Mouse (Mus musculus): Measurements from ENCODE around the gene Ccn6. TPM values are rescaled to one million over a fixed set of nuclear protein-coding genes. Genes with fewer than 3 reads are reported as not detected.
"Not testable (repeated sequence)": the region's sequence is repeated elsewhere in the genome, so short reads cannot be mapped to it uniquely, and the experiment has no call there.

The Ccn6 gene
- 0.28 and 0.33 TPM in 2 replicates for polyA plus RNA-seq (2014; fragmentation: Nextera tagmentation; extraction: Ambion mirVana)

DNA sequence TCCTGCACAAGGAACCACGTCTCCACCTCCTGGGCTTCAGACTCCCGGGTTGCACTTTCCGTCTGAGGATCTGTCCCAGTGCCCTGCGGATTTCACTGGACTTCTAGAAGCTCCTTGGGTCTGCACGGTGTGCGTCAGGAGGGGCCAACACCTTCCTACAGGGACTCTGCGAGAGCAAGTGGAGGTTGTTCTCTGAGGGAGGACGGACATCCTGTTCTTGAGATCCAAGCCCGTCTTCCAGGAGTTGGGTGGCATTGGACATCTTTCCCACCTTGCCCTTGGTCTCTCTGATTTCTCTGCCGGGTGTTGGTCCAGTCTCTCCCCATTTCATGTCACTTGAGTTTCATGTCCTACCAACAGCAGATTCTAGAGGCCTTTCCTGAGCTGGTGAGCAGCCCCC, at the start of gene Ccn6:
Ccn6 (minus strand) TSS at position 101 of the 400 bp plus-strand sequence.
- no peaks in the 10 kb centered on the region for H3K27me3 ChIP-seq (replicated peaks; ENCODE audit: control insufficient read depth, insufficient read depth, low read length)
- WGBS: 90% methylated on average over 10 of the region's 10 CpGs
- H3K4me2 ChIP-seq (ENCODE audit: low read length): no peak within 1 kb of the TSS
- DNase-seq (ENCODE audit: low spot score) (no peak), ATAC-seq (no peak)
- H3K4me1 ChIP-seq (ENCODE audit: control insufficient read depth, insufficient read depth, low read length): 0 out of 2 replicates have a peak, but pooled peaks cover 4% of the 10 kb centered on the region
- no peak within 1 kb of the TSS for H3K27ac ChIP-seq (ENCODE audit: low read depth, low read length)
- no peaks in the 10 kb centered on the region for H3K9me3 ChIP-seq (replicated peaks; ENCODE audit: control insufficient read depth, low read length)
- H3K9ac ChIP-seq (ENCODE audit: low read length): no peak within 1 kb of the TSS
- H3K36me3 ChIP-seq (ENCODE audit: control insufficient read depth, insufficient read depth, low read length): no peaks in the 10 kb centered on the region
- H3K4me3 ChIP-seq (ENCODE audit: low read depth, low read length): no peak within 1 kb of the TSS

- no peak for ATAC-seq
- H3K27me3 ChIP-seq (replicated peaks; ENCODE audit: control insufficient read depth, insufficient read depth, low read length): no peaks in the 10 kb centered on the region
- no peaks in the 10 kb centered on the region for H3K36me3 ChIP-seq (ENCODE audit: control insufficient read depth, insufficient read depth, low read length)
- peaks cover 11% of the 10 kb centered on the region for H3K4me1 ChIP-seq (ENCODE audit: control insufficient read depth, insufficient read depth, low read length)
- H3K9me3 ChIP-seq (replicated peaks; ENCODE audit: control insufficient read depth, low read length): 0 out of 2 replicates have a peak, but pooled peaks cover 3% of the 10 kb centered on the region
- DNase-seq (ENCODE audit: low spot score): no peak
- no peak overlapping the region for H3K4me3 ChIP-seq (ENCODE audit: low read depth, low read length)
- peak overlapping the region; percentile 21 for H3K27ac ChIP-seq (ENCODE audit: low read depth, low read length)
- no peak overlapping the region for H3K9ac ChIP-seq (ENCODE audit: low read length)
- no peak overlapping the region for H3K4me2 ChIP-seq (ENCODE audit: low read length)
Observed at GRCm38 (mm10) chr10:39210031-39210430, 46.4 kb upstream of the Ccn6 start.

- peaks cover 7% of the 10 kb centered on the region; the same call in 1 of the 2 replicates for H3K9me3 ChIP-seq (replicated peaks; ENCODE audit: control insufficient read depth, low read length)
- WGBS: 42% methylated on average over 10 of the region's 10 CpGs
- H3K27ac ChIP-seq (ENCODE audit: low read depth, low read length): peak overlapping the region; percentile 21
- no peak overlapping the region for H3K4me3 ChIP-seq (ENCODE audit: low read depth, low read length)
- DNase-seq (ENCODE audit: low spot score): peak; percentile 66
- peaks cover 11% of the 10 kb centered on the region for H3K4me1 ChIP-seq (ENCODE audit: control insufficient read depth, insufficient read depth, low read length)
- ATAC-seq: peak; percentile 84
- H3K36me3 ChIP-seq (ENCODE audit: control insufficient read depth, insufficient read depth, low read length): no peaks in the 10 kb centered on the region
- H3K9ac ChIP-seq (ENCODE audit: low read length): peak overlapping the region; percentile 21; the same call in 1 of the 2 replicates
- H3K4me2 ChIP-seq (ENCODE audit: low read length): no peak overlapping the region
- no peaks in the 10 kb centered on the region for H3K27me3 ChIP-seq (replicated peaks; ENCODE audit: control insufficient read depth, insufficient read depth, low read length)
Observed at GRCm38 (mm10) chr10:39209161-39210025, 45.8 kb upstream of the Ccn6 start.

DNA sequence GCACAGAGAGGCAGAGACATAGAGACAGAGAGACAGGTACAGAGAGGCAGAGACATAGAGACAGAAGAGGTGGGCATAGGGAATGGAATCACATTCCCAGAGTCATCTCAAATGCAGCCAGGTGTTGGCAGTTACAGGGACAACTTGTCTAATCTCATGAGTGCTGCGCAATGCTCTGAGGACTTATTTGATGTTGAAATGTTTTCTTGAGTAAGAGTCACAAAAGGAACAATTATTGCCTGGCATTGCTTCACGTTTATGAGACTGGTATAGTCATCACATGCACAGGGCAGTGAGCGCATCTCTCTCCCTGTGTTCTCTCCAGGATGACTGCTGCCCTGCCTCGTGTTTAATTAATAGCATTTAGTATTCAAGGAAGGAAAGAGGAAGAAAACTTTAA, 45.1 kb upstream of the Ccn6 start:
- no peak overlapping the region for H3K4me2 ChIP-seq (ENCODE audit: low read length)
- DNase-seq (ENCODE audit: low spot score): no peak
- H3K4me3 ChIP-seq (ENCODE audit: low read depth, low read length): no peak overlapping the region
- peaks cover 11% of the 10 kb centered on the region for H3K4me1 ChIP-seq (ENCODE audit: control insufficient read depth, insufficient read depth, low read length)
- peaks cover 7% of the 10 kb centered on the region; the same call in 1 of the 2 replicates for H3K9me3 ChIP-seq (replicated peaks; ENCODE audit: control insufficient read depth, low read length)
- no peaks in the 10 kb centered on the region for H3K27me3 ChIP-seq (replicated peaks; ENCODE audit: control insufficient read depth, insufficient read depth, low read length)
- WGBS: 72% methylated on average over 4 of the region's 4 CpGs
- H3K36me3 ChIP-seq (ENCODE audit: control insufficient read depth, insufficient read depth, low read length): no peaks in the 10 kb centered on the region
- H3K27ac ChIP-seq (ENCODE audit: low read depth, low read length): peak overlapping the region; percentile 52; the same call in 1 of the 2 replicates
- no peak for ATAC-seq
- H3K9ac ChIP-seq (ENCODE audit: low read length): no peak overlapping the region

GRCm38 (mm10) chr10:39207310-39207855, 43.8 kb upstream of the Ccn6 start:
- no peak for ATAC-seq
- H3K4me1 ChIP-seq (ENCODE audit: control insufficient read depth, insufficient read depth, low read length): peaks cover 11% of the 10 kb centered on the region
- no peak overlapping the region for H3K9ac ChIP-seq (ENCODE audit: low read length)
- no peak overlapping the region for H3K4me3 ChIP-seq (ENCODE audit: low read depth, low read length)
- no peak for DNase-seq (ENCODE audit: low spot score)
- no peak overlapping the region for H3K27ac ChIP-seq (ENCODE audit: low read depth, low read length)
- H3K4me2 ChIP-seq (ENCODE audit: low read length): no peak overlapping the region
- H3K36me3 ChIP-seq (ENCODE audit: control insufficient read depth, insufficient read depth, low read length): no peaks in the 10 kb centered on the region
- no peaks in the 10 kb centered on the region for H3K27me3 ChIP-seq (replicated peaks; ENCODE audit: control insufficient read depth, insufficient read depth, low read length)
- WGBS: 79% methylated on average over 3 of the region's 3 CpGs
- H3K9me3 ChIP-seq (replicated peaks; ENCODE audit: control insufficient read depth, low read length): peaks cover 7% of the 10 kb centered on the region; the same call in 1 of the 2 replicates

- Histone ChIP-seq H3K27ac (ENCODE audit: low read depth, low read length) (no peak overlapping the region), H3K9me3 (replicated peaks; ENCODE audit: control insufficient read depth, low read length) (peaks cover 4% of the 10 kb centered on the region; the same call in 1 of the 2 replicates), H3K27me3 (replicated peaks; ENCODE audit: control insufficient read depth, insufficient read depth, low read length) (no peaks in the 10 kb centered on the region), H3K9ac (ENCODE audit: low read length) (no peak overlapping the region), H3K4me2 (ENCODE audit: low read length) (no peak overlapping the region), H3K36me3 (ENCODE audit: control insufficient read depth, insufficient read depth, low read length) (no peaks in the 10 kb centered on the region), H3K4me3 (ENCODE audit: low read depth, low read length) (no peak overlapping the region), H3K4me1 (ENCODE audit: control insufficient read depth, insufficient read depth, low read length) (no peaks in the 10 kb centered on the region)
- WGBS: 66% methylated on average over 4 of the region's 4 CpGs
- DNase-seq (ENCODE audit: low spot score) (no peak), ATAC-seq (no peak)
Observed at GRCm38 (mm10) chr10:39202490-39202889, 38.9 kb upstream of the Ccn6 start.

- H3K27me3 ChIP-seq (replicated peaks; ENCODE audit: control insufficient read depth, insufficient read depth, low read length); H3K4me1 ChIP-seq (ENCODE audit: control insufficient read depth, insufficient read depth, low read length); ATAC-seq; H3K9me3 ChIP-seq (replicated peaks; ENCODE audit: control insufficient read depth, low read length); H3K9ac ChIP-seq (ENCODE audit: low read length); H3K4me3 ChIP-seq (ENCODE audit: low read depth, low read length); H3K4me2 ChIP-seq (ENCODE audit: low read length); DNase-seq (ENCODE audit: low spot score); H3K36me3 ChIP-seq (ENCODE audit: control insufficient read depth, insufficient read depth, low read length); H3K27ac ChIP-seq (ENCODE audit: low read depth, low read length): not testable (repeated sequence)
- 96% methylated on average over 10 of the region's 11 CpGs for WGBS
Observed at GRCm38 (mm10) chr10:39198216-39198615, 34.6 kb upstream of the Ccn6 start.

GRCm38 (mm10) chr10:39192673-39193072, 29.1 kb upstream of the Ccn6 start:
- ATAC-seq (no peak), DNase-seq (ENCODE audit: low spot score) (no peak)
- Histone ChIP-seq H3K9me3 (replicated peaks; ENCODE audit: control insufficient read depth, low read length) (no peaks in the 10 kb centered on the region), H3K27me3 (replicated peaks; ENCODE audit: control insufficient read depth, insufficient read depth, low read length) (no peaks in the 10 kb centered on the region), H3K27ac (ENCODE audit: low read depth, low read length) (no peak overlapping the region), H3K4me1 (ENCODE audit: control insufficient read depth, insufficient read depth, low read length) (no peaks in the 10 kb centered on the region), H3K36me3 (ENCODE audit: control insufficient read depth, insufficient read depth, low read length) (no peaks in the 10 kb centered on the region), H3K4me2 (ENCODE audit: low read length) (no peak overlapping the region), H3K4me3 (ENCODE audit: low read depth, low read length) (no peak overlapping the region), H3K9ac (ENCODE audit: low read length) (no peak overlapping the region)
- WGBS: 95% methylated on average over 3 of the region's 3 CpGs

- no peaks in the 10 kb centered on the region for H3K27me3 ChIP-seq (replicated peaks; ENCODE audit: control insufficient read depth, insufficient read depth, low read length)
- no peaks in the 10 kb centered on the region for H3K4me1 ChIP-seq (ENCODE audit: control insufficient read depth, insufficient read depth, low read length)
- H3K4me2 ChIP-seq (ENCODE audit: low read length): no peak overlapping the region
- DNase-seq (ENCODE audit: low spot score) (no peak), ATAC-seq (no peak)
- H3K9ac ChIP-seq (ENCODE audit: low read length): no peak overlapping the region
- no peak overlapping the region for H3K4me3 ChIP-seq (ENCODE audit: low read depth, low read length)
- H3K9me3 ChIP-seq (replicated peaks; ENCODE audit: control insufficient read depth, low read length): no peaks in the 10 kb centered on the region
- 81% methylated on average over 4 of the region's 4 CpGs for WGBS
- H3K27ac ChIP-seq (ENCODE audit: low read depth, low read length): no peak overlapping the region
- H3K36me3 ChIP-seq (ENCODE audit: control insufficient read depth, insufficient read depth, low read length): no peaks in the 10 kb centered on the region
Observed at GRCm38 (mm10) chr10:39185545-39185906, 21.9 kb upstream of the Ccn6 start.
